Mouse (Mus musculus) MEL (cell line): Measurements from ENCODE around the gene Shld2. TPM values are rescaled to one million over a fixed set of nuclear protein-coding genes. Genes with fewer than 3 reads are reported as not detected.

Experiments used
- DNase-seq: peaks from one replicate; pipeline ENCODE4 v3.0.0; 2011; ENCODE audit warnings: low read depth, low spot score
- H3K27ac ChIP-seq: 2 replicates; pipeline ENCODE4 v1.5.1; 2012; ENCODE audit warnings: low read depth, mild to moderate bottlenecking, control low read depth, low read length, moderate library complexity; ENCODE audit not compliant: control insufficient read depth
- H3K27me3 ChIP-seq, 2 experiments: fragments of 150-350 bp in 1 of 2; sonication (generic) in 1 of 2; 2 replicates each; pipeline ENCODE4 v1.6.1; 2012; ENCODE audit warnings: low read length in 2 of 2, mild to moderate bottlenecking in 2 of 2, improper control_type of control experiment in 1 of 2, moderate library complexity in 1 of 2; ENCODE audit not compliant: insufficient read depth in 2 of 2, control insufficient read depth in 1 of 2
- H3K36me3 ChIP-seq, 2 experiments: 2 replicates each; pipeline ENCODE4 v1.6.1; 2012 to 2014; ENCODE audit warnings: low read length in 2 of 2, improper control_type of control experiment in 1 of 2, inconsistent platforms in 1 of 2, mild to moderate bottlenecking in 1 of 2; ENCODE audit not compliant: insufficient read depth in 2 of 2, control insufficient read depth in 1 of 2
- H3K4me1 ChIP-seq, 2 experiments: fragments of 150-350 bp in 1 of 2; sonication (generic) in 1 of 2; 2 replicates each; pipeline ENCODE4 v1.6.1; 2012; ENCODE audit warnings: low read length in 2 of 2, improper control_type of control experiment in 1 of 2, mild to moderate bottlenecking in 1 of 2; ENCODE audit not compliant: insufficient read depth in 2 of 2, control insufficient read depth in 1 of 2
- H3K4me3 ChIP-seq, 2 experiments: fragments of 150-350 bp in 1 of 2; sonication (generic) in 1 of 2; 2 replicates each; pipeline ENCODE4 v1.5.1; 2012; ENCODE audit warnings: low read depth in 2 of 2, low read length in 2 of 2, mild to moderate bottlenecking in 2 of 2, moderate library complexity in 2 of 2, control low read depth in 1 of 2, improper control_type of control experiment in 1 of 2; ENCODE audit not compliant: control insufficient read depth in 1 of 2, insufficient read depth in 1 of 2
- H3K79me2 ChIP-seq: 2 replicates; pipeline ENCODE4 v1.6.1; 2012; ENCODE audit warnings: mild to moderate bottlenecking, low read length, moderate library complexity; ENCODE audit not compliant: control insufficient read depth, poor library complexity, insufficient read depth
- H3K9ac ChIP-seq: 2 replicates; pipeline ENCODE4 v1.6.1; 2012; ENCODE audit warnings: low read depth, mild to moderate bottlenecking, control low read depth, low read length, moderate library complexity; ENCODE audit not compliant: control insufficient read depth, poor library complexity, severe bottlenecking
- H3K9me3 ChIP-seq: fragments of 150-350 bp; sonication (generic); replicated peaks from 2 replicates; pipeline ENCODE4 v1.6.1; 2012; ENCODE audit warnings: mild to moderate bottlenecking, low read length, improper control_type of control experiment, moderate library complexity; ENCODE audit not compliant: insufficient read depth
- CHD2 ChIP-seq: IDR thresholded peaks from 2 replicates; pipeline ENCODE4 v1.6.1; 2011; ENCODE audit warnings: low read length, improper control_type of control experiment
- E2F4 ChIP-seq: IDR thresholded peaks from 2 replicates; pipeline ENCODE4 v1.6.1; 2011; ENCODE audit warnings: low read depth, low read length, improper control_type of control experiment, borderline replicate concordance
- EP300 ChIP-seq, 2 experiments: IDR thresholded peaks; 2 replicates each; pipeline ENCODE4 v1.6.1; 2011; ENCODE audit warnings: improper control_type of control experiment in 2 of 2, low read length in 2 of 2, low read depth in 1 of 2, mild to moderate bottlenecking in 1 of 2
- GATA1 ChIP-seq: IDR thresholded peaks from 2 replicates; pipeline ENCODE4 v1.6.1; 2011; ENCODE audit warnings: low read depth, low read length, improper control_type of control experiment
- JUND ChIP-seq: IDR thresholded peaks from 2 replicates; pipeline ENCODE4 v1.6.1; 2011; ENCODE audit warnings: low read depth, mild to moderate bottlenecking, improper control_type of control experiment, low read length
- MAFK ChIP-seq: IDR thresholded peaks from 2 replicates; pipeline ENCODE4 v1.6.1; 2011; ENCODE audit warnings: low read depth, mild to moderate bottlenecking, low read length, improper control_type of control experiment, borderline replicate concordance
- MAX ChIP-seq: IDR thresholded peaks from 2 replicates; pipeline ENCODE4 v1.6.1; 2011; ENCODE audit warnings: low read length, improper control_type of control experiment
- MYB ChIP-seq: IDR thresholded peaks from 2 replicates; pipeline ENCODE4 v1.6.1; 2011; ENCODE audit warnings: mild to moderate bottlenecking, low read depth, low read length, improper control_type of control experiment
- NELFE ChIP-seq: IDR thresholded peaks from 2 replicates; pipeline ENCODE4 v1.6.1; 2011; ENCODE audit warnings: low read depth, low read length, improper control_type of control experiment
- POLR2A ChIP-seq, 2 experiments: IDR thresholded peaks; 2 replicates each; pipeline ENCODE4 v1.6.1; 2011 to 2012; ENCODE audit warnings: low read length in 2 of 2, mild to moderate bottlenecking in 2 of 2, control low read depth in 1 of 2, improper control_type of control experiment in 1 of 2, low read depth in 1 of 2, moderate library complexity in 1 of 2; ENCODE audit not compliant: control insufficient read depth in 1 of 2, insufficient read depth in 1 of 2, poor library complexity in 1 of 2
- RAD21 ChIP-seq: IDR thresholded peaks from 2 replicates; pipeline ENCODE4 v1.6.1; 2011; ENCODE audit warnings: mild to moderate bottlenecking, low read depth, low read length, improper control_type of control experiment
- RCOR1 ChIP-seq: IDR thresholded peaks from 2 replicates; pipeline ENCODE4 v1.6.1; 2012; ENCODE audit warnings: low read depth, mild to moderate bottlenecking, inconsistent platforms, low read length, improper control_type of control experiment
- SIN3A ChIP-seq: IDR thresholded peaks from 2 replicates; pipeline ENCODE4 v1.6.1; 2012; ENCODE audit warnings: low read length, improper control_type of control experiment, inconsistent platforms
- TCF12 ChIP-seq: IDR thresholded peaks from 2 replicates; pipeline ENCODE4 v1.6.1; 2014; ENCODE audit warnings: low read depth, mild to moderate bottlenecking, inconsistent platforms, low read length, improper control_type of control experiment, moderate library complexity
- UBTF ChIP-seq: IDR thresholded peaks from 2 replicates; pipeline ENCODE4 v1.6.1; 2012; ENCODE audit warnings: low read depth, mild to moderate bottlenecking, inconsistent platforms, low read length, improper control_type of control experiment, moderate library complexity, borderline replicate concordance; ENCODE audit not compliant: insufficient read depth
- ZC3H11A ChIP-seq: IDR thresholded peaks from 2 replicates; pipeline ENCODE4 v1.6.1; 2012; ENCODE audit warnings: low read depth, mild to moderate bottlenecking, inconsistent platforms, low read length, improper control_type of control experiment
- ZKSCAN1 ChIP-seq: IDR thresholded peaks from 2 replicates; pipeline ENCODE4 v1.6.1; 2012; ENCODE audit warnings: low read depth, mild to moderate bottlenecking, inconsistent platforms, low read length, improper control_type of control experiment, moderate library complexity
- ZMIZ1 ChIP-seq: IDR thresholded peaks from 2 replicates; pipeline ENCODE4 v1.6.1; 2012; ENCODE audit warnings: low read depth, mild to moderate bottlenecking, inconsistent platforms, low read length, improper control_type of control experiment, moderate library complexity
- polyA plus RNA-seq, 2 experiments: library from polyadenylated mRNA; stranded (reverse) in 1 of 2; unstranded in 1 of 2; fragments of >175 nt in 1 of 2; fragments of >200 nt in 1 of 2; gene quantifications; 2 replicates each; pipeline versions ENCODE4 v1.2.1 to v1.2.4; 2012; ENCODE audit warnings: low replicate concordance in 2 of 2, low read depth in 1 of 2; ENCODE audit not compliant: insufficient read length in 2 of 2, insufficient read depth in 1 of 2, missing spikeins in 1 of 2
- total RNA-seq: library from RNA; depleted of rRNA; stranded (reverse); fragments of 300-350 nt; gene quantifications from 2 replicates; pipeline ENCODE4 v1.2.3, GENCODE M21; 2012

Gene Shld2
- total and polyA plus RNA-seq, 3 experiments: 7.0 to 7.9 TPM; not detected in 1

DNA sequence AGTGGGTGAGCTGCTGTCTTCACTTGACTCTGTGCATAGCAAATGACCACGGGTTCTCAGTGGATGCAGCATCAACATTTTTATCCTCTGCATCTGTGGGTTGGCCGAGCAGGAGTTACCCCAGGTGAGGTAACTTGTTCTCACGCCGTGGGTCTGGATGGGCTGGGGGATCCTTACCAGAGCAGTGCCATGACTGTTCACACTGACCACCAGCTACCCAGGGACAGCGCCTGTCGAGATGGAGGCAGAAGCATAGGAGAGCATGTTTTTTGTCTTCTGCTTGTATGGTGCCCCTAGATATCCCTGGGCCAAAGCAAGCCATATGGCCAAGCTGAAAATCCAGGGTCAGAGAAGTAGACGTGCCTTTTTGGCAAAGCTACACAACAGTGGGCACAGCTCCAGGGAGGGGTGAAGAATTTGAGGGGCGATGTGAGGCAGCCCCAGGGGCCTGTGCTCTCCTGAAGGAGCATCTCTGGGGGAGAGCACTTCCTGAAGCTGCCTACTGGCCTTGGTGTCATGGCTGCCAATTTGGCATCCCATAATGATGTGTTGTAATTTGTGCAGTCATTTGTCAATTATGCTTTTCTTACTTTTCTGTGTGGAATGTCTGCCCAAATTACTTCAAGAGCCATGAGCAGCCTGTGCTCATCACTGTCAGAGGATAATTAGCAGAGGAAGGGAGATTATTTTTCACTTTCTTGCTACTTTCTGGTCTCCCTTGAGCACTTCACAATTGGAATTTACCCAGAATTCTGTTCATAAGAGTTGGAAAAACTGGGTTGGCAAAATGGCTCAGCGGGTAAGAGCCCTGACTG is 77.2 kb downstream of the Shld2 start:
- H3K36me3 ChIP-seq: no peaks in the 10 kb centered on the region
- DNase-seq: no peak
- TF ChIP-seq UBTF: no peak
- TF ChIP-seq MAX: no peak
- TF ChIP-seq POLR2A (IDR thresholded peaks at IDR 0.05; ENCODE audit: control insufficient read depth in 1 of 2, insufficient read depth in 1 of 2, low read depth in 1 of 2, low read length in 2 of 2, poor library complexity in 1 of 2): no peak
- TF ChIP-seq MAFK: no peak
- TF ChIP-seq CHD2: no peak
- TF ChIP-seq TCF12: no peak
- TF ChIP-seq MYB: no peak
- TF ChIP-seq ZKSCAN1: no peak
- no peak for TF ChIP-seq E2F4
- no peak for TF ChIP-seq SIN3A
- no peak overlapping the region for H3K4me3 ChIP-seq
- H3K4me1 ChIP-seq: no peaks in the 10 kb centered on the region
- H3K9me3 ChIP-seq: no peaks in the 10 kb centered on the region
- no peaks in the 10 kb centered on the region for H3K27me3 ChIP-seq
- H3K27ac ChIP-seq: no peak overlapping the region
- H3K9ac ChIP-seq: no peak overlapping the region
- H3K79me2 ChIP-seq: no peaks in the 10 kb centered on the region

DNA sequence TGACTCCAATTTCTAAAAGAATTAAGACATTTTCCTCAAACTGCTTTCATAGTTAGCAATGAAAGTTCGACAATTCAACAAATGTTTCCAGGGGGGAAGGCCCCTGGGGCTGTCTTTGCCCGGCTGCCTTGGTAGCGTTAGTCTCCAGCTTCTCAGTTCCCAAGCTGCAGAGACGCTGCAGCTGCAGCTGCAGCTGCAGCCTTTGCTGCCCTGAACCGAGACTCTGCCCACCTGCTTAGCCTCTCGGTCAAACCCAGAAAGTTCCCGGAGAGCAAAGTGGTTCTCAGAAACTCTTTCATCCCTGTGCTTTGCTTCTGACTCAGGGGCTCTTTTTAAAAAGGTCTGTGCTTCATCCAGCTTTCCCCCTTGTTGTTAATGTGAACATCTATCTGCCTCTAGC is 78.0 kb downstream of the Shld2 start:
- DNase-seq: no peak
- no peak for TF ChIP-seq ZMIZ1
- TF ChIP-seq UBTF: no peak
- TF ChIP-seq JUND: no peak
- TF ChIP-seq ZC3H11A: no peak
- no peak for TF ChIP-seq TCF12
- no peak for TF ChIP-seq GATA1
- TF ChIP-seq NELFE: no peak
- no peak for TF ChIP-seq RCOR1
- TF ChIP-seq EP300 (IDR thresholded peaks at IDR 0.05; ENCODE audit: low read depth in 1 of 2, low read length in 2 of 2): no peak
- TF ChIP-seq RAD21: no peak

More for the DNA sequence above, 78.0 kb downstream of the Shld2 start:
- Histone ChIP-seq H3K27me3 (no peaks in the 10 kb centered on the region), H3K27ac (no peak overlapping the region), H3K79me2 (no peaks in the 10 kb centered on the region), H3K4me3 (no peak overlapping the region), H3K9me3 (no peaks in the 10 kb centered on the region), H3K4me1 (no peaks in the 10 kb centered on the region), H3K36me3 (no peaks in the 10 kb centered on the region), H3K9ac (no peak overlapping the region)
